Mouse (Mus musculus) midbrain, embryonic 16.5 days (tissue): Measurements from ENCODE around the gene Vrk1. TPM values are rescaled to one million over a fixed set of nuclear protein-coding genes. Genes with fewer than 3 reads are reported as not detected.

ENCODE experiments used
- ATAC-seq: fragments of 200-750 bp; cut with Nextera tagmentation; 2 replicates; pipeline ENCODE4 v1.8.0; 2017; ENCODE audit warnings: moderate TSS enrichment
- H3K27ac ChIP-seq: fragments of 300-500 bp; sonication (generic); 2 replicates; pipeline ENCODE4 v1.5.1; 2014; ENCODE audit warnings: mild to moderate bottlenecking, low read length, mixed read lengths
- H3K27me3 ChIP-seq: fragments of 300-500 bp; sonication (generic); 2 replicates; pipeline ENCODE4 v1.6.1; 2014; ENCODE audit warnings: low read depth, low read length, mixed read lengths; ENCODE audit not compliant: control insufficient read depth, insufficient read depth
- H3K36me3 ChIP-seq: fragments of 300-500 bp; sonication (generic); 2 replicates; pipeline ENCODE4 v1.6.1; 2014; ENCODE audit warnings: mild to moderate bottlenecking, low read length, moderate library complexity, mixed read lengths; ENCODE audit not compliant: control insufficient read depth, insufficient read depth
- H3K4me1 ChIP-seq: fragments of 300-500 bp; sonication (generic); 2 replicates; pipeline ENCODE4 v1.6.1; 2014; ENCODE audit warnings: mild to moderate bottlenecking, low read length, mixed read lengths; ENCODE audit not compliant: control insufficient read depth, insufficient read depth
- H3K4me2 ChIP-seq: fragments of 300-500 bp; sonication (generic); 2 replicates; pipeline ENCODE4 v1.6.1; 2014; ENCODE audit warnings: mild to moderate bottlenecking, low read length, mixed read lengths
- H3K4me3 ChIP-seq: fragments of 300-500 bp; sonication (generic); 2 replicates; pipeline ENCODE4 v1.5.1; 2014; ENCODE audit warnings: low read depth, mild to moderate bottlenecking, low read length, moderate library complexity, mixed read lengths
- H3K9ac ChIP-seq: fragments of 300-500 bp; sonication (generic); 2 replicates; pipeline ENCODE4 v1.6.1; 2014; ENCODE audit warnings: low read depth, low read length, mixed read lengths
- H3K9me3 ChIP-seq: fragments of 300-500 bp; sonication (generic); replicated peaks from 2 replicates; pipeline ENCODE4 v1.6.1; 2014; ENCODE audit warnings: mild to moderate bottlenecking, low read length, mixed read lengths; ENCODE audit not compliant: control insufficient read depth, poor library complexity, severe bottlenecking
- WGBS: fragments of 180-500 bp; shearing (Covaris S2); extraction: QIAGEN DNeasy Blood & Tissue Kit; methylation state at CpG from one replicate; pipeline ENCODE4 v1.1.7; 2014; 5-methylcytosine and 5-hydroxymethylcytosine counted together
- polyA plus RNA-seq: library from polyadenylated mRNA; unstranded; fragments of >200 nt; fragmentation: Nextera tagmentation; extraction: Ambion mirVana; gene quantifications from 2 replicates; pipeline ENCODE4 v1.2.1, GENCODE M21; 2015

Gene Vrk1
- polyA plus RNA-seq: 30.1 and 34.0 TPM in 2 replicates

DNA sequence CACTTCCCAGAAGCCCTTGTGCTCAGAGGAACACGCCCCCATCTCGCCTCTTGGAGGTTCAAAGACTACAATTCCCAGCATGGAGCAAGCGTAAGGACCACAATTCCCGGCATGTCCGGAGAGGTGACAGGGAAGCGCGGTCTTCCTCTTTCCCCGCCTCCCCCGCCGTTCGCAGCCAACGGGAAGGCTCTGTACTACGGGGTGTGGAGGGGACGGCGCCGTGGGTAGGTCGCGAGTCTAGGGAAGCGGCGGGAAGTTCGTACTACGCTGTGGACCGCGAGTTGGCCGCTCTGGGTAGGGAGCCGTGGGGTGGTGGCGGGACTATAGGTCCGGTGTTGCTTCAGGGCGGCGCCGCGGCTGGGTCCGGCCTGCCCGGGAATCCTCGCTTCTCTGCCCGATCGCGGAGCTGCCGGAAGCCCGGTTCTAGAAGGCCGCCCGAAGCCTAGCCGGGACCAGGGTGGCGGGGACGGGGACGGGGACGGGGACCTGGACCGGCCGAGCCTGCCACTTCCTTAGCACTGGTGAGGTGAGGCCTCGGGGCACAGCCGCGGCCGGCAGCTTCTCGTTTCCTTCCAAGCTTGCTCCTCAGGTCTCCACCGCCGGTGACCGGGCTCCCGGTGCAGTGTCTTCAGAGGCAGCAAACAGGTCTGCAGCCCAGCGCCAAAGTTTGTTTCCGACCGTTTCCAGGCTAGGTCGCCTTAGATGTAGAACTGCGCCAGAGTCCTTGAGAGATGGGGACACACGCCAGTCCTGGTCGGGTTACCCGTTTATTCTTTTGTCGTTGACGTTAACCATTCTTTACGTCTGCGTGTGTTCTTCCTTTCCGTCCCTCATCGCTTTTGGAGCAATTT, at the start of gene Vrk1:
Gene Vrk1, plus strand, starts transcription at position 164 of the 851 bp plus-strand sequence.
- peak; percentile 100 for ATAC-seq
- peak within 1 kb of the TSS; percentile 47 for H3K27ac ChIP-seq
- 1% methylated on average over 72 of the region's 72 CpGs for WGBS
- H3K27me3 ChIP-seq: no peaks in the 10 kb centered on the region
- peak within 1 kb of the TSS; percentile 95 for H3K4me2 ChIP-seq
- H3K4me1 ChIP-seq: peaks cover 13% of the 10 kb centered on the region
- peak within 1 kb of the TSS; percentile 90 for H3K4me3 ChIP-seq
- no peaks in the 10 kb centered on the region for H3K9me3 ChIP-seq
- no peaks in the 10 kb centered on the region for H3K36me3 ChIP-seq
- peak within 1 kb of the TSS; percentile 67 for H3K9ac ChIP-seq

DNA sequence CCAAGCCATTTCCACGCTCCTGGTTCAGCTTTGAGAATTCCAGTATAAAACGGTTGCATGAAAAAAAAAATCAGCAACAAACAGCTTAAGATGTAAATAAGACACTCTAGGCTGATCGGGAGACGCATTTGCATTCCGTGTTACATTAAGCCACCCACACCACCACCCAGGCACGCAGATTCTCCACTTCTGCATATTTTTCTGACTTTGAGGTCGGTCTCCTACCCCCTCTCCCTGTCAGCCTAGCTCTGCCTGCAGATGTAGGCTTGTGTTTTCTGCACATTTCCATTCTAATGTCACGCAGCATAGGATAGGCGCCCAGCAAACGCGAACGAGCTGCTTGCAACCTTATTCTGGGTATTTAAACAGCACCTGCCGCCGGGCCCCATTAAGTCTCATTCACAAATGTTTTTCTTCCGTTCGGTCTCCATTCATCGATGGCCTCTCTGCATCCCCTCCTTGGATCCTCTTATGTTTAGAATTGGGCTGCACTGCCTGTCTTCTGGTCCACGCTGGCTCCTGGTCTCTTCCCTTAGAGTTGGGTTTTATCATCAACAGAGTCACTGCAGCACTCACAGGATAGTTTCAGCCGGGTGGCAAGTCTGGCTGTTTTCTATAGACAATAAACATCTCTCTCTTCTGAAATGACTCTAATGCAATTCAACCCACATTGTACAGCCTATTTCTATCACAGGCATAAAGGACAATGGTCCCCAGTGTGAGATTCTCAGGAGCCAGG, 49.3 kb upstream of the Vrk1 start:
- ATAC-seq: no peak; the same call in 1 of the 2 replicates
- Histone ChIP-seq H3K9me3 (no peaks in the 10 kb centered on the region), H3K36me3 (no peaks in the 10 kb centered on the region), H3K9ac (no peak overlapping the region), H3K4me1 (peaks cover 30% of the 10 kb centered on the region), H3K4me3 (no peak overlapping the region), H3K27ac (peak overlapping the region; percentile 71), H3K4me2 (peak overlapping the region; percentile 37), H3K27me3 (no peaks in the 10 kb centered on the region)
- WGBS: 5% methylated on average over 19 of the region's 19 CpGs

DNA sequence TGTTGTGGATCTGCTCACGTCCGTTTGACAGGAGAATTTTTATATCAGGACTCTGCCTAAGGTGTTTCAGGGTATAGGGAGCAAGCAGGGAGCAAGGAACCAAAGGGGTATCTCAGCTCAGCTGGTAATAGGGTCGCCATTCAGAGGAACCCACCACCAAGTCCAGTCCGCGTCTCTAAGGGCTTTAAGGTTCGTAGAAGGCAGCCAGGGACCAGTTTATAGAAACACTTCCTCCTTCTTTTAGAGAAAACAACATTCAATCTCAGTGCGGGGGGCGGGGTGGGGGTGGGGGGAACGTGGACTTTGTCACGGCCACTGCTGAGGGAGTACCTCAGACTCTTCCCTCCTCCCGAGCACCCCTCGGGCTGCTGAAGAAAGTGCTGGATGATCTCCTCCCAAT, 48.4 kb upstream of the Vrk1 start:
- 6% methylated on average over 12 of the region's 12 CpGs for WGBS
- H3K4me3 ChIP-seq: no peak overlapping the region
- H3K9me3 ChIP-seq: no peaks in the 10 kb centered on the region
- H3K4me1 ChIP-seq: peaks cover 27% of the 10 kb centered on the region
- H3K4me2 ChIP-seq: peak overlapping the region; percentile 85
- no peak overlapping the region for H3K9ac ChIP-seq
- H3K27me3 ChIP-seq: no peaks in the 10 kb centered on the region
- H3K36me3 ChIP-seq: no peaks in the 10 kb centered on the region
- no peak overlapping the region; the same call in 1 of the 2 replicates for H3K27ac ChIP-seq
- no peak for ATAC-seq

DNA sequence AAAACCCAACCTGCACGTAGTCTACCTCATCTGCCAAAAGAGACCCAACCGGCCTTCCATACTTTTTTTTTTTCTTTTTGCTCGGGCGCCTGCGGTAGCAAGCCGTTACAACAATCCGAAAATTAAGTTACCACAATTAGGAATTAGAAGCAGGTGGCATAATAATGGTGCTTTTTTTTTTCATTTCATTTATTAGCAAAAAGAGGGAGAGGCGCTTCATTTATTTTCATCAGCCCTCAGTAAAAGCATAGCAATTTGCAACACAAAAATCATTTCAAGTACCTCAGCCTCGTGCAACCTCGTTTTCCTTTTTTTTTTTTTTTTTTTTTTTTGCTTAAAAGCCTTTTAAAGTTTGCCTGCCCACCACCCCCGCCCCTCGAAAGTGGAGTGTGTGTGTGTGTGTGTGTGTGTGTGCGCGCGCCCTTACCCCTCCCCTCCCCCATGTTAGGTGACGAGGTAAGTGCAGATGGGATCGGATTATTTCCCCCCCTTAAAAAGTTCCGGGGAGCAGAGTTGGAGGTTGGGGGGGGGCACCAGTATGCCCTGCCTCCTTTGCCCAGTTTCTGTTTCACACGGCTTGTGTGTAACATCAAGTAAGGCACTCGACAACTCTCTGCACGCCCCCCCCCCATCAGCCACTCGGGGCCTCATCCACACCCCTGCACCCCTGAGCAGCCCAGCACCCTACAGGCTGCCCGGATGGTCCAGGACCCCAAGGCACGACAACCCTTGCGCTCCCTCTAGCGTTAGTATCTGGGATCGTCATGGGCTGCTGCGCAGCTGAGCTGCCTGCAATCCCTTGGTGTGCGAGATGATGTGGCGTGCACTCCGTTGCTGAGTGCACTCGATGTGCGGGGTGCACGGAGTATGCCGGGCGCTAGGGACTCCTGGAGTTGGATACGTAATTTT, 47.7 kb upstream of the Vrk1 start:
- Histone ChIP-seq H3K4me3 (peak overlapping the region; percentile 43), H3K4me2 (peak overlapping the region; percentile 85), H3K27ac (no peak overlapping the region; the same call in 1 of the 2 replicates), H3K4me1 (peaks cover 27% of the 10 kb centered on the region), H3K9me3 (no peaks in the 10 kb centered on the region), H3K36me3 (no peaks in the 10 kb centered on the region), H3K27me3 (no peaks in the 10 kb centered on the region), H3K9ac (peak overlapping the region; percentile 66)
- ATAC-seq: peak; percentile 91
- under 1% methylated on average over 37 of the region's 37 CpGs for WGBS

DNA sequence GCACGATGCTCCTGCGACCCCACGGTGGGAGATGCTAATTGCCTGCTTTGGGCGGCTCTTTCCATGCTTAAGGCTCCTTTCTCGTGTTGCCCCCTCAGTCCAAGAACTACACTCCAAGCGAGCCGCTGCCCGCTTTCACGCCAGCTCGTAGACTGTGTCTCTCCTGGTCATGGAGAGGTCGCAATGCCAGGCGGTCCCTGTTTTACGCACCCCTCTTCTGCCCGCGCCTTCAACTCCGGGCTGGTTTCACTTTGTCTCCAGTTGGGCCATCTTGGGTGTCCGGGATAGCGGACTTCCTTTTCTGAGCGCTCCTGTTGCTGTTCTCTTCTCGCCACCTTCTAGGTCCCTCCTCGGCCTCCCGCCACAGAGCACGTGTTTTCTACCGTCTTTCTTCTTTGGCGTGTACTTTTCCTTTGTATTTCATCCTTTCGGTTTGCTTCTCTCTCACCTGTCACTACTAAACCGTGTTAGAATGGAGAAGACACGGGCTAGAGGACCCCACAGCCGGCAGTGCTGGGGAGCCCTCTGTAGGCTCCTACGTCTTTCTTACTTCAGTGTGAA, 46.9 kb upstream of the Vrk1 start:
- H3K27me3 ChIP-seq: no peaks in the 10 kb centered on the region
- peak overlapping the region; percentile 66 for H3K9ac ChIP-seq
- peak; percentile 46 for ATAC-seq
- no peaks in the 10 kb centered on the region for H3K9me3 ChIP-seq
- H3K4me3 ChIP-seq: peak overlapping the region; percentile 43
- H3K27ac ChIP-seq: no peak overlapping the region
- H3K4me1 ChIP-seq: peaks cover 33% of the 10 kb centered on the region
- H3K36me3 ChIP-seq: no peaks in the 10 kb centered on the region
- peak overlapping the region; percentile 85 for H3K4me2 ChIP-seq
- 2% methylated on average over 30 of the region's 30 CpGs for WGBS

DNA sequence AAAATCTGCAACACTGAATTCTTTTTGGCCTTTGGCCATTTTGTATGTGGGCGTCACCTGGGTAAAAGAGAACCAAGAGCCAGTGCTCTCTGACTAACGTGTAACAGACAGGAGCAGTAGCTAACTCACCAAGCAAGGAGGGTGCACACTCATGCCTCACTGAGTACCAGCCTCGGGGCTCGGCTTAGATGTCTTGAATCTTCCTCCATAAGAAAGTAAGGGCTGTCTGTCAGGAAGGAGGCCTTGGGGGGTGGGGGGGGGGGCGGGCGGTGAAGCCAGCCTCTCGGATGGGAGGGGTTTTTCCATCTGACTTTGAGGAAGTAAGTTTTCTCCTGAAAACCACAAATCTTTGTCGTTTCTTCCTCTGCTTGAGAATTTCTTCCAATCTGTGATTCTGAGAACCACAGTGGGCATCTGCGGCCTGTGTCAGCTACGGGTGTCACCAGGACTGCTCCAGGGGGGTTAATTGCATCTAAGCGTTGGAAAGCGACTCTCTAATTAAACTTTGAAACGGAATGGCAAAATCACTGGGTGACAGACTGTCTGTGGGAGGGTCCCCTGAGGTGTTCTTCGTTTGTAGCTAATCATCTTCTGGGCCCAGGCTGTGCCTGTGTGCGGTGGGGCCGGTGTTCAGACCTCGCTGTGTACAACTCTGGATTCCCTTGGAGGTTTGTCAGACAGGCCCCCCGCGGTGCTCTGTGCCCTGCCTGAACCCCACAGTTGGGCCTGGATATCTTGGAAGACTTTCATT, 43.0 kb upstream of the Vrk1 start:
- Histone ChIP-seq H3K4me2 (no peak overlapping the region), H3K4me3 (no peak overlapping the region), H3K36me3 (no peaks in the 10 kb centered on the region), H3K9ac (no peak overlapping the region), H3K27ac (no peak overlapping the region), H3K27me3 (no peaks in the 10 kb centered on the region), H3K9me3 (no peaks in the 10 kb centered on the region), H3K4me1 (peaks cover 17% of the 10 kb centered on the region)
- WGBS: 45% methylated on average over 19 of the region's 19 CpGs
- ATAC-seq: no peak

DNA sequence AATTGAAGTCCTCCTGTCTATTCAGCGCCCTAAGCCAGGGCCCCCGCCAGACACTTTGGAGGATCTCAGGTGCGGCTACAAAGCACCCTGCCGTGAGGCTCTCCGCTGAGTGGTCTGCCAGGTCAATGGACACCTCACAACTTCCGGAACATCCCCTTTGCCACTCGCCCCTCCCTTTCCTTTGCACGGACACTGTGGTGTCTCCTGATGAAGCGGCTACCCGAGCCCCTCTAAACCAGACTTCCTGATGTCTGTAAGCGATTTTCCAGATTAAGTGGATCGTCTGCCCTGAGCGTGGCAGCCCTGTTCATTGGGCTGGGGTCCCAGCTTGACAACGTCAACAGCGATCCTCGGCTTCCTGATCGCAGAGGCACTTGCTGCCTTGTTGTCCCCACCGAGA, 42.2 kb upstream of the Vrk1 start:
- 12% methylated on average over 18 of the region's 18 CpGs for WGBS
- no peak for ATAC-seq
- Histone ChIP-seq H3K36me3 (no peaks in the 10 kb centered on the region), H3K27me3 (no peaks in the 10 kb centered on the region), H3K4me1 (peaks cover 11% of the 10 kb centered on the region), H3K4me3 (peak overlapping the region; percentile 11; the same call in 1 of the 2 replicates), H3K27ac (no peak overlapping the region), H3K9ac (no peak overlapping the region), H3K4me2 (peak overlapping the region; percentile 45), H3K9me3 (no peaks in the 10 kb centered on the region)

DNA sequence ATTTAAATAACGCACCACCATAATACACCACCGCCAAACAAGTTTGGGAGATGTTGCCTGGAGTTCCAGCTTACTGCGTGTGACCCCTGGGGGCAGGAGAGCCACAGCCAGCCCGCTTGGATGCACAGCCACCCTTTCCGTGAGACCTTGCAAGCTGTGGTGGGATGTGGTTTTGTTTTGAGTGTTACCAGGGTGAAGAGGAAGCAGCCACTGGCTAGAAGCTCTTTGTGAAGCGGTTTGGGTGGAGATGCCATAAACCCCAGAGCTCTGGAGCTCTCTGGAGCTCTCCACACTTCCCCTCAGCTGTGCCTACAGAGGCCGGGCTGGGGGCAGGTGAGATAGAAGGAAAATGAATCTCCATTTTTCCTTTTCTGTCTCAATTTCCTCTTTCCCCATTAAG, 38.8 kb upstream of the Vrk1 start:
- ATAC-seq: no peak
- Histone ChIP-seq H3K27me3 (no peaks in the 10 kb centered on the region), H3K36me3 (no peaks in the 10 kb centered on the region), H3K9ac (no peak overlapping the region), H3K4me2 (no peak overlapping the region), H3K9me3 (no peaks in the 10 kb centered on the region), H3K27ac (no peak overlapping the region), H3K4me3 (no peak overlapping the region), H3K4me1 (peaks cover 7% of the 10 kb centered on the region)
- 67% methylated on average over 7 of the region's 7 CpGs for WGBS
